Mouse (Mus musculus) mesoderm, embryonic 11.5 days (tissue): ENCODE measurements around the gene Rpgr.
A peak's percentile ranks its signal among the peaks of the same experiment; 100 is the strongest.

ENCODE experiments used
- DNase-seq: peaks from one replicate; pipeline ENCODE4 v3.0.0-alpha.2; 2012; ENCODE audit warnings: low read depth, low spot score

Gene Rpgr

DNA sequence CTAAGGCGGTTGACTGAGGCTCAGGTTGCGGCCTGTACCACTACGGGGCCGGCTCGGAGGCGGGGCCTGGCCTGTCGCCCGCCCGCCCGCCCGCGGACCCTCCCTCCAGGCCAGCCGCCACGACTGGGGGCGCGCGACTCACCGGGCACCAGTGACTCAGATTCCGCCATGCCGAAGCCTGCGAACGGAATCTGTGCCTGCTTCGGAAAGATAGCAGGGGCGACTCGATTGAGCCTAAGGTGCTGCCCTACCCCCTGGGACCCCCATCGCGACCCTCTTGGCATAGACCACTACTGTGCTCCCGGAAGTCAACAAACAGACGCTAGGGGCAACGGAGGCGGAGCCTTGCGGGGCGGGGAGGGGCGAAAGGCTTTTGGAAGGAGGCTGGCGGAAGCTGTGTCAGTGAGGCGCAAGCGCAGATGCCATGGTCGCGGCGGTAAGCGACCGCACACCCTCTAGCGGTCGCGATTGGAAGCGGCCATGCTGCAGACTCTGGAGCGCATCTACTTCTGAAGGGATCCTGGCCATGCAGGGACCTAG, at the start of gene Rpgr:
Gene Rpgr (minus strand): TSS at position 511 of the 540 bp plus-strand sequence.
- DNase-seq: peak; percentile 93

DNA sequence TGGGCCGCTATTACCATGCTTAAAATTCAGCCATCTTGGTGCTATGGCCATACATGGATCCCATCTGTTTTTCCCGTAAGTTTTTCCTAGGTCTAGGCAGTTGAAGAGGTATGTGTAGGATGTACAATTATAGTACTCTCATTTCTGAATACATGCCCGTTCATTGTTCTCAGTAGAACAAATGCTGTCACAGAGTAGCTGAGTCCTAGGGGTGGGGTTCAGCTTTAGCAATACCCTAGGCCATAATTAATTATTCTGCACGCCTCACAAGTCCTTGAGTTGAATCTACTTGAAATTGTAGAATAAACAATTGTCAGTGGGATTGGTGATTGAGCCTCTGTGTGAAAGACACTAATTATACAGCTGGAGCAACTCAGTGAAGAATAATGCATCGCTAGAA, 41.5 kb upstream of the Rpgr start:
- DNase-seq: no peak

DNA sequence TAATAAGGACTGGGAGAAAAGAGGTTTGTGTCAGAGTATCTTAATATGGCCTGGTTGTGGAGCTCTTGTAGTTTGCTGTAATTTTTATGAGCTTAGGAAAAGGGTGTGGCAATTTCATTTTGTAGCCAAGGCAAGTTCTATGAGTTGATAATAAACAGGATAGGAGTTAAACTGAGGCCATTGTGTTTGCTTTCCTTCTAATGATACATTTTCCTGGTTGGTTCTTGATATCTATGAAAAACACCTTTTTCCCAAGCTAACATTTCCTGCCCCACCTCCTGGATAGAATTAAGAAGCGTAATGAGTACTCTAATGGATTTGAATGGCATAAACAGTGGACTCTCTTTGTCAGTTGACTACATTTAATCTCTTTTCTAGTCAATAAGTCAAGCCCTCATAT, 41.1 kb upstream of the Rpgr start:
- no peak for DNase-seq

GRCm38 (mm10) chrX:10251852-10252504, 35.3 kb upstream of the Rpgr start, which contains the start of gene Otc:
Gene Otc (plus strand): TSS chrX:10252305.
- no peak for DNase-seq

DNA sequence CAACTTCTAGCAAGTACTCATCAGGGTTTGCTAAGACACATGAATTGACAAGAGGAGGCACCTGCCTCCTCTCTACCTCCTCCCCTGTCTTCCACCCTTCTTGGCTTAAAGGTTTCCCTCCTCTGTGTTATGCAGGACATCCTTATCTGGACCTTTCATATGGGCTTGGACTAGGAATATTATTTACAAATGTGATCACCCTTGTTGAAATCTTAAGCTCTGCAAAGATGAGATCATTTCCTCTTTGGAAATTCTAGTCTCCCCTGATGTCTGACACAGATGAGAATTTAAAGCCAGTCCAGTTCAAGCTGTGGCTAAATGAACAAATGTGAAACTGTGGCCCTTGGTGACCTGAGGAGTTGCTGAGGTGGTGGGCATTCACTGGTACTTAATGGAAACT, 34.6 kb upstream of the Rpgr start:
- no peak for DNase-seq

DNA sequence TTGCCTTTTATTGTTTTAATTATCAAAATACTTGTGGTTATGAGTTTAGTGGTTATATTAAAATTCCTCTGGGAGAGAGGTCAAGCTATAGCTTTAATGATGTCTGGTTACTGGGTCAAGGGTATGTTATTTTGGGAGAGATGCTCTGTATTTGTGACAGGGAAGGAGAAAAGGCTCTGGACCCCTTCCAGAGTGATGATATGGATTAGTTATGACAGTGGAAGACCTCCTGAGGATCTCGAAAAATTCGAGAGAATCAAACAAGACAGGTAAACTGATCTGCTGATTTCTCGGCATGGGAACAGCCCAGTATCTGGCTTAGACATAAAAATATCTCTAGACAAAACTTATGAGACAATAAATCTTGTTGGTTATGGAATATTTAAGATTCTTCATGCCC, 27.2 kb upstream of the Rpgr start:
- DNase-seq: no peak

DNA sequence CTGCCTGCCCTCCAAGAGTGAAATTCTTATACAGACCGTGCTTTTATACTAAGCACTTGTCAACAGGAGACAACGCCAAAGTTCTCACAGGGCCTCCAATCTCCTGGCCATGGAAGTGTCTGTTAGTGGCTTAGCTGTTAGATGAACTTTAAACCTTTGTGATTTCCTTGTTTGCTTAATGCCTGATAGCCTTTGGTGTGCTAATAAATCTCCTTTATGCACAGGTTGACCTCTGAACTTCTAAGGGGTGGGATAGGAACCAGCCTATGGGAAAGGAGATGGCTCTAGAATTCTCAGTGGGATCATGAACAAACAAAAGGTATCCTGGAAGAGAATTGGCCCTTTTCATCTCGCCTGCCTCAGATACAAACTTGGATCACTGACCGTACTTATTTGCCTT, 22.8 kb upstream of the Rpgr start:
- no peak for DNase-seq

DNA sequence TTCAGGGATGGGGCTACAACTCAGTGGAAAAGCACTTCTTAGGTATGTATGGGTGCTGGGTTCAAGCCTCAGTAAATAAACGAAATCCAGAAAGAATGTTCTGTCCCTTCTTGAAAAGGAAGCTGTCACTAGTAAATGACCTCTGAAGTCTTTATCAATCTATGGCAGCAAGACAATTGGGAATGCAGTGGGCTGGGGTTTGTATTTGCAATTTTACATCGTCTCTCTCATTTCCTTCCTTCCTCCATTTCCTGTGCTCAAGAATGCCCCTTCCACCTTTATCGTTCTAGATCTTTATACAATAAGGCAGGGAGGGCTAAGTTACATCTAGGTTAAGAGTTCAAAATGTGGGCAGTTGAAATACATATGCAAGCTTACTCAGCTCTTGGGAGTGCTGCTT, 17.9 kb upstream of the Rpgr start:
- DNase-seq: no peak

GRCm38 (mm10) chrX:10233051-10233450, 16.3 kb upstream of the Rpgr start:
- no peak for DNase-seq

- DNase-seq: no peak
Observed at GRCm38 (mm10) chrX:10219281-10219680, 2.6 kb upstream of the Rpgr start.

- peak; percentile 18 for DNase-seq
Observed at GRCm38 (mm10) chrX:10215972-10216371, 748 bp downstream of the Rpgr start.

GRCm38 (mm10) chrX:10205937-10206336, 10.8 kb downstream of the Rpgr start:
- DNase-seq: no peak

DNA sequence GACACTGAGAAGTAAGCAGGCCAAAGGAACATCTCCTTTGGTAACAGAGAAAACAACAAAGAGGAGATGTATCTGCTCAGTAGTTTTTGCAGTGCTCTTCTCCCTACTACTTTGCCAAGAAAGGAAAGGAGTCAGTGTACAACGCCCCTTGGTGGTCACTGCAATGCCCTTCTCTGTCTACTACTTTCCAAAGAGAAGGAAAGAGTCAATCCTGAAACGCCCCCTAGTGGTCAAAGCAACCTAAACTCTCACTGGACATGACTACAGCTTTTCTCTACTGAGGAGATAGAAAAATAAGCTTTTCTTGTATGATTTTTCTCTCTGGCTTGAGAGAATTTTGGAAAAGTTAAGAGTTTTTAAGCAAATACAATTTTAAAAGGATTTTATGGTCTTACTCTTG, 15.4 kb downstream of the Rpgr start:
- peak; percentile 57 for DNase-seq

DNA sequence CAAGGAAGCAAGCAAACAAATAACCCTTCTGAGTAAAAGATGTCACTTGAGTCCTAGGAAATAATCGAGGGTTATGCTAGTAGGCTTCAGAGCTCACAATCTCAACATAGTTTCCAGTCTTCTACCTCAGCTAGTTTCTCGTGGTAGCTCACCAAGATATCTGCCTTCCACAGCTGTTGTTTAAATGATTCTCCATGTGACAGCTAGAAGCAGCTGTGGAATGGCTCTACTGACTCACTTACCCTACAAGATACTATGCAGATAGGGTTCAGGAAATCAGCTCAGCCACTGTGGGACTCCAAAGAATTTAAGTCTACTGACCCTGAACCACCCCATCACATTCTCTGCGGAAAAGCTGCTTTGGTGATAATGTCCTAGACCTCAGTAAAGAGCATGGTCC, 64.3 kb downstream of the Rpgr start:
- DNase-seq: peak; percentile 5

DNA sequence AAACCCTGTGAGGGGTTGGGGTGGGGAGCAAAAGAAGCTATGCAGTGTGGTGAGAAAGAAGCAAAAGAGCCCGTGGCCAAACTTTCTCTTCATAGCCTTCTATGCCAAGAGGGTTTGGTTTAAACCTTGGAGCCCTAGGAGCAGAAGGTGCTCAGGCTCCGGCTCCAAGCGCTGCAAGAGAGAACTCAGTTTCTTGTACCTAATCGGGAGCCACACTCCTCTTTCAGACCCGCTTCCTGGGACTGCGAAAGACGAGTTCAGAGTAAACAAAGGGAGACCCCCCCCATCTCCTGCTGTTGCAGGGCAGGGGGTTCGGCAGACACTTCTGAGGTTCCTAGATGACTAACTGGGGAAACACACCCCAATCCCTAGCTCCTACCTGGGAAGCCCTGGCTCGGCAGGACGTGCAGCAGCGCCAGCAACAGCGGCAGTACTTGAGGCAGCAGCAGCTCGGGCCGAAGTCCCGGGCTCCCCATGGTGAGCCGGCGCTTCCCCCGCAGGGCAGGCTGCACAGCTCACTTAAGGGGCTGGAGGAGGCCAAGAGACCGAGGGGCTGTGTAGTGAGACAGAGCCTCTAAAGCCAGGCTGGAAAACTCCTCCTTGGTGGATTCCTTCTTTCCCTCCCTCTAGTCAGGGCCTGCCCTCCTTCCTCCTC, 99.5 kb downstream of the Rpgr start, which contains the start of gene Srpx:
Gene Srpx (minus strand): TSS at position 645 of the 655 bp plus-strand sequence.
- DNase-seq: peak; percentile 31

GRCm38 (mm10) chrX:10115780-10116179, 100.9 kb downstream of the Rpgr start:
- no peak for DNase-seq

GRCm38 (mm10) chrX:10110736-10111135, 106.0 kb downstream of the Rpgr start:
- DNase-seq: no peak

- DNase-seq: no peak
Observed at GRCm38 (mm10) chrX:10108558-10108957, 108.2 kb downstream of the Rpgr start.

DNA sequence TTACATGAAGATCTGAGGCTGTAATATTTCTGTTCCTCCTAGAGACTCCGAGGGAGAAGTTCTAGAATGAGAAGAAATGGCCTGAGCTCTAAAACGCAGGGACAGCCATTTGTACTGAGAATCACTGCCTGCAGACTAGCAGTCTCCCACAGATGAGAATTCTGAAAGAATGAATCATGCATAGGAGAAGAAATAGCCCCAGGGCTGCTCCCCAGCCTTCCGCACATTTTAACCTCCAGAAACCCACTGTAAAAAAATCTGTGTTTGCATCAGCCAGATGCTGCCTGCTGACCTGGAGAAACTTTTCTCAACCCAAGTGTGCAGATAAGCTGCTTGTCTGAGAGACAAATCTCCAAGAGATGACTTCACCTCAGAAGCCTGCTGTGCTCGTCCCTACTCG, 111.2 kb downstream of the Rpgr start:
- no peak for DNase-seq

DNA sequence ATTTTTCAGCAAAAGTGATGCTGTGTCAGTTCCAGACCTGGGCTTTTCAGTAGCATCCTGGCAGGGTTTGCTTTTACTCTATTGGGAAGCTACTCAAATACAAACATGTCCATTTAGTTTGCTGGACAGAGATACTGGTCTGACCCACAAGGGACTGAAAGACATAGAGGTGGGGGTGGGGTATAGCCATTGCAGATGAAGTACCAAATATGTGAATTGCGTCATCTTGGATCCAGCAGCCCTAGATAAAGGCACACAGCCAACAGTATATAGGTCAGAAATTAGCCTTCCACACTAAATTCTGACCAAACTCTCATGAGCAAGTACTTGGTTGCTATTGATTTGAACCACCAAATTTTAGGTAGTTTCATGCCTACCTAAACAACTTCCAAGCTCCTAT, 114.0 kb downstream of the Rpgr start:
- no peak for DNase-seq

DNA sequence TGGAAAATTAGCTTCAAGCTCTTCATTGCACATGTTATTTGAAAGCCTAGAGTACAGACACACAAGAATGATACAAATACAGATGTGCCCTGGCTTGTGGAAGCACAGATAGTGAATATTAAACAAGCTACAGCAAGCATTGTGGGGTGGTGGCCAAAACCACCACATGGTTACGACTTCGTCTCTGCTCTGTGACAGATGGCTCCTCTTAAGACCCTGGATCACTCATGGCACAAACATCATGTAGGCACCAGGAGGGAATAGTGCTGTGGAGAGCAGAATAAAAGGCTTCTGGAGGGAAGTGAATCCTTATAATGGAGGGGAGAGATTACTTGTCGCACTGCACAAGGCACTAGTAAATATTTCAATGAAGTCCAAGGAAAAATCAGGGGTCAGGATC, 120.9 kb downstream of the Rpgr start:
- DNase-seq: no peak

GRCm38 (mm10) chrX:10080385-10080784, 136.3 kb downstream of the Rpgr start:
- DNase-seq: no peak

- no peak for DNase-seq
Observed at GRCm38 (mm10) chrX:10079981-10080380, 136.7 kb downstream of the Rpgr start.
